Mouse (Mus musculus): ENCODE measurements at regions not wholly inside any gene's neighbourhood (a gene's known extent, or its start where the extent isn't known, plus 50 kb on each side); places are given as distances from the start of the nearest gene placed in this dataset.

- TF ChIP-seq POLR2A (IDR thresholded peaks at IDR 0.05; ENCODE audit: borderline replicate concordance, extremely low read depth, insufficient read depth, insufficient read length, poor library complexity, severe bottlenecking) (no peak), CTCF (IDR thresholded peaks at IDR 0.05; ENCODE audit: borderline replicate concordance, extremely low read depth, insufficient read depth, insufficient read length) (no peak)
- DNase-seq (ENCODE audit: low read depth) = no peak
Observed at GRCm38 (mm10) chr5:58394277-58394676, 676.5 kb downstream of the Pcdh7 start.

- TF ChIP-seq POLR2A (IDR thresholded peaks at IDR 0.05; ENCODE audit: borderline replicate concordance, extremely low read depth, insufficient read depth, insufficient read length, poor library complexity, severe bottlenecking) (no peak), CTCF (IDR thresholded peaks at IDR 0.05; ENCODE audit: borderline replicate concordance, extremely low read depth, insufficient read depth, insufficient read length) (no peak)
- DNase-seq (ENCODE audit: low read depth) = peak; percentile 70
Observed at GRCm38 (mm10) chr5:58428265-58428664, 710.5 kb downstream of the Pcdh7 start.

GRCm38 (mm10) chr5:58436432-58436831 is 718.7 kb downstream of the Pcdh7 start:
- peak; percentile 31 for DNase-seq (ENCODE audit: low read depth)
- TF ChIP-seq CTCF (IDR thresholded peaks at IDR 0.05; ENCODE audit: borderline replicate concordance, extremely low read depth, insufficient read depth, insufficient read length) = no peak
- TF ChIP-seq POLR2A (IDR thresholded peaks at IDR 0.05; ENCODE audit: borderline replicate concordance, extremely low read depth, insufficient read depth, insufficient read length, poor library complexity, severe bottlenecking) = no peak
